Mouse (Mus musculus) G1E (cell line): ENCODE measurements around the gene Ndrg4.
"Not testable (repeated sequence)": the region's sequence is repeated elsewhere in the genome, so short reads cannot be mapped to it uniquely, and the experiment has no call there.

Experiments
- CTCF ChIP-seq: IDR thresholded peaks from 2 replicates; pipeline ENCODE4 v1.5.1; 2012; ENCODE audit warnings: low read depth, low read length, inconsistent platforms, mixed read lengths
- GATA1 ChIP-seq: IDR thresholded peaks from 2 replicates; pipeline ENCODE4 v1.6.1; 2012; ENCODE audit warnings: borderline replicate concordance, low read length, inconsistent platforms, mixed read lengths
- GATA2 ChIP-seq: IDR thresholded peaks from 2 replicates; pipeline ENCODE4 v1.6.1; 2012; ENCODE audit warnings: low read depth, low read length, inconsistent platforms, borderline replicate concordance
- POLR2AphosphoS5 ChIP-seq: IDR thresholded peaks from 2 replicates; pipeline ENCODE4 v1.6.1; 2012; ENCODE audit warnings: low read depth, low read length, inconsistent platforms; ENCODE audit not compliant: insufficient replicate concordance
- TAL1 ChIP-seq: conservative IDR thresholded peaks from 2 replicates; pipeline ENCODE4 v1.6.1; 2012; ENCODE audit warnings: low read depth, low read length, inconsistent platforms, mixed read lengths

GRCm38 (mm10) chr8:95665813-95666452 lies 10.8 kb upstream of the Ndrg4 start:
- TF ChIP-seq CTCF, GATA1, GATA2, POLR2AphosphoS5, TAL1: not testable (repeated sequence)
